ENCODE assay signal across 22 mouse cellular contexts in genomic region chr1:95754071-95754915, GRCm38 (mm10).
A peak's percentile ranks its signal among the peaks of the same experiment; 100 is the strongest.
DNase-seq lines count a peak whose midpoint lies in the region; ATAC-seq and TF ChIP-seq lines count a peak whose summit lies in the region.
"Had no signal": no experiment of that assay in that cellular context is flagged by ENCODE, and none has a peak within 500 bp of the region (broad histone marks: within the 10 kb centered on the region; RNA-seq: fewer than 3 reads in every experiment).

No protein-coding gene starts in this region.

- H3K36me3 ChIP-seq in heart, adult 2 months (ENCODE audit: control insufficient read depth, insufficient read depth, low read length), result no peaks in the 10 kb centered on the region
- H3K36me3 ChIP-seq: embryonic facial prominence, embryonic 15.5 days; heart, embryonic 13.5 days had no signal

- H3K9ac ChIP-seq in heart, adult 2 months (ENCODE audit: low read depth, low read length), result no peak overlapping the region
- H3K9ac ChIP-seq: embryonic facial prominence, embryonic 15.5 days; heart, embryonic 13.5 days; liver, postnatal 0 days had no signal

- no peak overlapping the region for H3K4me3 ChIP-seq in heart, adult 2 months
- H3K4me3 ChIP-seq: embryonic facial prominence, embryonic 15.5 days; heart, embryonic 13.5 days had no signal

- no peaks in the 10 kb centered on the region for H3K79me2 ChIP-seq in heart, adult 2 months (replicated peaks; ENCODE audit: control insufficient read depth, insufficient read depth, low read length)

- DNase-seq in A20 (ENCODE audit: low read depth, low spot score) (peak; percentile 17), R1 (ENCODE audit: low read depth, low spot score) (peak; percentile 78)
- no peak for DNase-seq in right cerebral cortex, adult 2 months (ENCODE audit: low spot score in 2 of 2)
- DNase-seq in layer of hippocampus, adult 9-10 months (ENCODE audit: low spot score), result no peak
- DNase-seq in heart, adult 2 months, result no peak
- DNase-seq: adrenal gland, postnatal 36 days; cerebellum, adult 9-10 months; gastrocnemius, postnatal 14 days; heart, adult 11 months; heart, postnatal 14 days; kidney, adult 11 months; liver, postnatal 0 days; right cerebral cortex, postnatal 14 days; spleen, adult 18-20 months had no signal

- 75% methylated on average over 8 of the region's 8 CpGs for WGBS in heart, adult 2 months

- intact Hi-C loops in heart, adult 2 months (cut with DNase I), result no loop called here

- peak; percentile 92 for ATAC-seq in CD4-positive, CD25-positive, alpha-beta regulatory T cell, adult 4 months
- peak; percentile 45 for ATAC-seq in megakaryocyte, adult 5-6 weeks (ENCODE audit: poor library complexity, severe bottlenecking)
- ATAC-seq: forebrain, embryonic 14.5 days; hindbrain, postnatal 0 days; liver, postnatal 0 days; lung, postnatal 0 days had no signal

- TF ChIP-seq POLR2A in heart, adult 2 months (IDR thresholded peaks at IDR 0.05; ENCODE audit: insufficient read depth, low read depth, low read length), result no peak

- no peak for TF ChIP-seq EP300 in heart, adult 2 months (IDR thresholded peaks at IDR 0.05; ENCODE audit: insufficient read depth, low read depth, low read length)

- no peaks in the 10 kb centered on the region for H3K4me1 ChIP-seq in heart, adult 2 months (ENCODE audit: control insufficient read depth, insufficient read depth, low read length)
- H3K4me1 ChIP-seq: embryonic facial prominence, embryonic 15.5 days; heart, embryonic 13.5 days had no signal

- H3K27ac ChIP-seq in heart, adult 2 months, result no peak overlapping the region
- H3K27ac ChIP-seq: embryonic facial prominence, embryonic 15.5 days; heart, embryonic 13.5 days; hindbrain, postnatal 0 days; kidney, postnatal 0 days had no signal

- TF ChIP-seq CTCF in heart, adult 2 months (IDR thresholded peaks at IDR 0.05), result no peak

- no peaks in the 10 kb centered on the region for H3K27me3 ChIP-seq in heart, adult 2 months (ENCODE audit: control insufficient read depth, insufficient read depth, low read length)
- H3K27me3 ChIP-seq: embryonic facial prominence, embryonic 15.5 days; heart, embryonic 13.5 days had no signal

Comparison
In these comparisons a context has a peak if more than half of its experiments do, and no peak if none do; other contexts are left out.
1. DNase-seq: peak in A20 (single experiment) and R1 (single experiment); none in right cerebral cortex, adult 2 months (0 of 2), layer of hippocampus, adult 9-10 months (single experiment) and heart, adult 2 months (0 of 2).